8 mouse cellular contexts compared by ENCODE assay signal in the genomic region with DNA sequence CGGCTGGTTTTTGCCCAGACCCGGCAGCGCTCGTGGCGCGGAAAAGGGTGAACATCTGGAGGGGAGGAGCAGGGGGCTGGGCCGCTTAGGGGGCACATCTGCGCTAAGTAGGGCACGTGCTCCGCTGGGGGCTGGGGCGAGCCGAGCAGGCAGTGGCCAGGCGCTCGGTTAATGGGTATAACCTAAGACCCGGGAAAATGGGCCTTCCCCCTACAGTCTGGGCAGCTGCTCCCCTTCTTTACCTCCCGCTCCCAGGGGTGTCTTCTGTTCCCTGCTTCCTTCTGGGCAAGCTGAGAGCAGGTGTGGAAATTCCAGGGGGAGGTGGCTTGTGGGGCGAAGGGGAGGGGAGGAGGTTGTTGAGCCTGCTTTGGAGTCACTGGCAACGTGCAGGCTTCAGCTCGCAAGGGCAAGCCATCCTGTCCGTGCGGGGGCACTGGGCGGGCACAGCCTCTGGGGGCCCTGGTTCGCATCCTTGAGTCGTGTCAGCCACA.
DNase-seq lines count a peak whose midpoint lies in the region; ATAC-seq and TF ChIP-seq lines count a peak whose summit lies in the region.

No protein-coding gene starts in this region.

- peak; percentile 60 for DNase-seq in adrenal gland, postnatal 10 days
- no peak for DNase-seq in adrenal gland, adult 18-20 months (ENCODE audit: low spot score in 2 of 2)
- peak; percentile 41 for DNase-seq in 3T3-L1 (ENCODE audit: low read depth, low spot score)
- DNase-seq in embryonic facial prominence, embryonic 14.5 days (ENCODE audit: low spot score): peak; percentile 84
- peak; percentile 38 for DNase-seq in induced T-regulatory cell, adult 2 months (ENCODE audit: low read depth)
- no peak for DNase-seq in liver, adult 2 months (ENCODE audit: extremely low read depth, low read depth, low spot score)
- DNase-seq in midbrain, postnatal 0 days (ENCODE audit: low spot score): peak; percentile 44
- peak; percentile 76 for DNase-seq in thymus, postnatal 4 days

- no peaks in the 10 kb centered on the region for H3K9me3 ChIP-seq in embryonic facial prominence, embryonic 14.5 days (ENCODE audit: control insufficient read depth, low read length)
- no peaks in the 10 kb centered on the region for H3K9me3 ChIP-seq in midbrain, postnatal 0 days (ENCODE audit: low read length)

- peak overlapping the region; percentile 66 for H3K4me2 ChIP-seq in embryonic facial prominence, embryonic 14.5 days (ENCODE audit: low read depth, low read length)
- peak overlapping the region; percentile 77 for H3K4me2 ChIP-seq in midbrain, postnatal 0 days (ENCODE audit: low read depth, low read length, poor library complexity, severe bottlenecking)

- H3K9ac ChIP-seq in embryonic facial prominence, embryonic 14.5 days (ENCODE audit: low read depth, low read length): peak overlapping the region; percentile 83
- peak overlapping the region; percentile 73; the same call in 1 of the 2 replicates for H3K9ac ChIP-seq in liver, adult 2 months (ENCODE audit: low read depth, low read length)
- peak overlapping the region; percentile 88 for H3K9ac ChIP-seq in midbrain, postnatal 0 days (replicated peaks; ENCODE audit: low read length, poor library complexity, severe bottlenecking)

- H3K4me3 ChIP-seq in embryonic facial prominence, embryonic 14.5 days (ENCODE audit: low read depth, low read length): peak overlapping the region; percentile 82
- peak overlapping the region; percentile 76; the same call in 1 of the 2 replicates for H3K4me3 ChIP-seq in liver, adult 2 months (ENCODE audit: insufficient read depth, low read depth, low read length)
- peak overlapping the region; percentile 65 for H3K4me3 ChIP-seq in midbrain, postnatal 0 days (ENCODE audit: low read depth, low read length)

- H3K27ac ChIP-seq in embryonic facial prominence, embryonic 14.5 days (replicated peaks; ENCODE audit: low read depth, low read length): peak overlapping the region; percentile 84
- H3K27ac ChIP-seq in liver, adult 2 months (replicated peaks; ENCODE audit: insufficient read depth, low read depth, low read length): no peak overlapping the region
- H3K27ac ChIP-seq in midbrain, postnatal 0 days (ENCODE audit: low read depth, low read length): peak overlapping the region; percentile 89

- peak; percentile 77 for ATAC-seq in embryonic facial prominence, embryonic 14.5 days (ENCODE audit: low read depth)
- peak; percentile 49 for ATAC-seq in midbrain, postnatal 0 days (ENCODE audit: low FRiP score)

- TF ChIP-seq POLR2A in liver, adult 2 months (IDR thresholded peaks at IDR 0.05; ENCODE audit: extremely low read depth, insufficient read depth, low read length): no peak

- no peaks in the 10 kb centered on the region; the same call in none of the 2 replicates for H3K79me2 ChIP-seq in liver, adult 2 months (ENCODE audit: control insufficient read depth, insufficient read depth, low read length)

- no peaks in the 10 kb centered on the region for H3K27me3 ChIP-seq in embryonic facial prominence, embryonic 14.5 days (replicated peaks; ENCODE audit: control insufficient read depth, insufficient read depth, low read length)
- H3K27me3 ChIP-seq in liver, adult 2 months (ENCODE audit: control insufficient read depth, insufficient read depth, low read length): peaks cover 7% of the 10 kb centered on the region
- H3K27me3 ChIP-seq in midbrain, postnatal 0 days (ENCODE audit: insufficient read depth, low read length): no peaks in the 10 kb centered on the region

- peaks cover 28% of the 10 kb centered on the region for H3K4me1 ChIP-seq in embryonic facial prominence, embryonic 14.5 days (ENCODE audit: control insufficient read depth, insufficient read depth, low read length)
- H3K4me1 ChIP-seq in liver, adult 2 months (ENCODE audit: control insufficient read depth, insufficient read depth, low read length): peaks cover 2% of the 10 kb centered on the region; the same call in 1 of the 2 replicates
- H3K4me1 ChIP-seq in midbrain, postnatal 0 days (ENCODE audit: insufficient read depth, low read length): peaks cover 18% of the 10 kb centered on the region

- TF ChIP-seq CTCF in liver, adult 2 months (IDR thresholded peaks at IDR 0.05; ENCODE audit: low read depth, low read length): no peak
- TF ChIP-seq CTCF in midbrain, postnatal 0 days (IDR thresholded peaks at IDR 0.05): no peak

- peaks cover 2% of the 10 kb centered on the region; the same call in 1 of the 2 replicates for H3K36me3 ChIP-seq in embryonic facial prominence, embryonic 14.5 days (ENCODE audit: control insufficient read depth, insufficient read depth, low read length)
- no peaks in the 10 kb centered on the region for H3K36me3 ChIP-seq in liver, adult 2 months (ENCODE audit: control insufficient read depth, insufficient read depth, low read length)
- no peaks in the 10 kb centered on the region for H3K36me3 ChIP-seq in midbrain, postnatal 0 days (ENCODE audit: insufficient read depth, low read length)

- WGBS in embryonic facial prominence, embryonic 14.5 days: 2% methylated on average over 20 of the region's 24 CpGs
- WGBS in liver, adult 2 months: 56% methylated on average over 24 of the region's 24 CpGs
- WGBS in midbrain, postnatal 0 days: under 1% methylated on average over 23 of the region's 24 CpGs

Comparison
In these comparisons a context has a peak if more than half of its experiments do, and no peak if none do; other contexts are left out.
1. DNase-seq: peak in adrenal gland, postnatal 10 days (single experiment), 3T3-L1 (single experiment), embryonic facial prominence, embryonic 14.5 days (single experiment), induced T-regulatory cell, adult 2 months (single experiment), midbrain, postnatal 0 days (single experiment) and thymus, postnatal 4 days (single experiment); none in adrenal gland, adult 18-20 months (0 of 2) and liver, adult 2 months (single experiment).
2. Peak in every context shown above with its lines, with median percentiles within 50 percentile points of each other: H3K4me3 ChIP-seq and H3K9ac ChIP-seq.